Mouse (Mus musculus) adrenal gland, postnatal 36 days (tissue): ENCODE measurements around the gene Tomt. TPM values are rescaled to one million over a fixed set of nuclear protein-coding genes. Genes with fewer than 3 reads are reported as not detected.
"Not testable (repeated sequence)": the region's sequence is repeated elsewhere in the genome, so short reads cannot be mapped to it uniquely, and the experiment has no call there.

Experiments
- DNase-seq, 2 experiments: peaks; one replicate each; pipeline ENCODE4 v3.0.0; 2021; ENCODE audit warnings: mixed read lengths in 1 of 2
- long read RNA-seq, 2 experiments: library from polyadenylated mRNA; stranded (forward); transcript quantifications; one replicate each; pipeline ENCODE4 v2.0.0; 2021; ENCODE audit warnings: borderline sequencing depth in 2 of 2
- total RNA-seq, 2 experiments: library from RNA; stranded (reverse); gene quantifications; 2 replicates each; pipeline ENCODE4 v1.2.3; 2021

Gene Tomt
- not detected for total RNA-seq
- long read RNA-seq, experiment 1, result 0 reads
- long read RNA-seq, experiment 2, result 0 reads

DNA sequence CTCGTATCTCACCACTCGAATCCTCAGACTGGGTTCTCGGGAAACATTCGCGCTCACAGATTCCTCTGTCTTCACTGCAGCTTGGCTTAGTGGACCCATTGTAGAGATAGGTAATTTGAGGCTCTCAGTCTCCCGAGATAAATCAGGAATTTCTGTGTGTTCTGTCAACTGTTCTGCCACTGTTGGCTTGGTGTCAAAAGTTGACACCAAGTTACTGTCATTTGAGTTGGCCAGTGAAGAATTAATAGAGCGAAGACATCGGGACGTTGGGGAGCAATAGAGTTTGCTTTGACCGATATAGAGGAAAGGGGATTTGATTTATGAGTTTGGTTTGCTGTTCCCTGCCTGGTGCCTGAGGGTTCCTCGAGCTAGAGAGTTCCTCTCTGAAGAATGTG, at the start of gene Tomt:
Gene Tomt, minus strand, starts transcription at position 73 of the 395 bp plus-strand sequence.
- no peak for DNase-seq

DNA sequence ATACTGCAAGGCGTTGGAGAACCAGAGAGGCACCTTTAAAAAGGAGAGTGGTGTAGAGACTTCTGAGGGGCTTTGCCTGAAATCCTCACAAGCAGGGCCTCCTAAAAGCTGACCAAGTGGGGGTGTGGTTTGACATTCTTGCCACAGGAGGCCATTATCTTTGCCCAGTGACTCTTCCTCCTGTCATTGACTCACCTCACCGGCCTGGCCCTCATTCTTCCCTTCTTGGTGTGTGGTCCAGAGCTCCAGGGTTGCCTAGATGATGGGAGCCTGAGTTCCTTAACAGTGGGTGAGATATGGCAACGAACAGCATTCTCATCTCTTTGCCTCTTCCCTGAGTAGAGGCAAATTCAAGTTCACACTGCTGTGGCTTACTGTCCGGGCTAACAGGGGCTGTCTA, 49.7 kb upstream of the Tomt start:
- DNase-seq, result peak in 1 of 2 experiments; percentile 20

DNA sequence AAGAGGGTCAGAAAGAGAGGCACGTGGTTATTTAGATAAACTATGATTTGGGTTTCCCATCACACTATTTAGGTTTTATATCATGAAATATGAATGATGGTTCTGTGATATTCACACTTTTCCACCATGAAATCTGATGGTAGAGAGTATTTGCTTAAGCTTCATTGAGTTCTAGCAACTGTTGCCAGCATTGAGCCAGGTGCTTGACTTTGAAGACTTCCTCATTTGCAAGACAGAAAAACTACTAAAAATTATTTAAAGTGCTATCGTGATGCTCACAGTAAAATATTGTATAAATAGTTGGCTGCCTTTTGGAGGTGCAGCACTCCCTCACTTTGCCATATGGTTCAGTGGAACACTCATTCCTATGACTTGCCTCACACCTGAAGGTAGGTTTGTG, 49.1 kb upstream of the Tomt start:
- no peak for DNase-seq

DNA sequence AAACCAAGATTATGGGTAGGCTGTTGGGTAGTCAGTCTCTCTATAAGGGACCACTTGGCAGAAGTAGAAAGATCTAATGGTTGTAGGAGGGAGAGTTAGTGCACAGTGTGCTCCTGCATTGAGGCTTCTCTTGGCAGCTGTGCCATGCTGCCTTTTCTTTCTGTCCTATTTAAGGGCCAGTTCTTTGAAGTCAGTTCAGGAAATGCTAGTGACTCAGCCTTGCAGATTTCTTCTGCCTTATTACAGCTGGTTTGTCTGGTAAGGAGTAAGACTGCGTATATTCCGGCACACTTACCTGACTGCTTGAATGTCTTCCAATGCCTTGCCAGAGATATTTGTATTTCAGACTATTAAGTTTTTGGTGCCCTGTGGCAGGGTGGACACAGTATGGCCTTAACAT, 48.0 kb upstream of the Tomt start:
- DNase-seq, result peak in 1 of 2 experiments; percentile 35

DNA sequence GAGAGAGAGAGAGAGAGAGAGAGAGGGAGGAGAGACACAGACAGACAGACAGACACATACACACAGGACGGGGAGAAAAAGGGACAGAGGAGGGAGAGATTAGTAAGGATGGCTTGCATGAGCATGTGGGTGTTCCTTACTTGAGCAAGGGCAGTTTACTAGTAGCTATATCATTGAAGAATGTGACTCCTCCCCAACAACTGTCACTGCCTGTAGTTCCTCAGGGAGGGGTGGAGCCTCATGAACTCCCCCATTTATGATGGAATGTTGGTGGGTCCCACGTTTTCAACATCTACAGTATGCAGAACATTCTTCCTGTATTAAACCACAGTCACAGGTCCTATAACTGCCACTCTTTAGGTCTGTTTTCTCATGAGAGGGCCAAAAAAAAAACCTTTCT, 45.9 kb upstream of the Tomt start:
- no peak for DNase-seq

DNA sequence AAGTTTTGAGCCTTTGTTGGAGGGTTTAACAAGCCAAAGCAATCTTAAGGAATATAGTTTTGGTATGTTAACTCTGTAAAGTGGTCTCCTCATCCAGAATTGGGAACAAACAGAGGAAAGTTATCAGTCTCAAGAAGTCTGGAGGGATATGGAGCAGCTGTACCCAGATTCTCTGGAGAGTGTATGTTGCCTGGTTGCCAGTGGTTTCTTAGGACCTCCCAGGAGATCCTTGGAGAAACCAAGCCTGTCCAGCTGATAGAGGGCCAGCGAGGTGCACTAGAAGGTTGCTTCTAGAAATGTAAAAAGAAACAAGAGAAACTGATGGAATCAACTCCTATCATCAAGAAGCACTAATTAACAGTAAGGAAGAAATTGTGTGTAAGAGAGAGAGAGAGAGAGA, 45.5 kb upstream of the Tomt start:
- no peak for DNase-seq

DNA sequence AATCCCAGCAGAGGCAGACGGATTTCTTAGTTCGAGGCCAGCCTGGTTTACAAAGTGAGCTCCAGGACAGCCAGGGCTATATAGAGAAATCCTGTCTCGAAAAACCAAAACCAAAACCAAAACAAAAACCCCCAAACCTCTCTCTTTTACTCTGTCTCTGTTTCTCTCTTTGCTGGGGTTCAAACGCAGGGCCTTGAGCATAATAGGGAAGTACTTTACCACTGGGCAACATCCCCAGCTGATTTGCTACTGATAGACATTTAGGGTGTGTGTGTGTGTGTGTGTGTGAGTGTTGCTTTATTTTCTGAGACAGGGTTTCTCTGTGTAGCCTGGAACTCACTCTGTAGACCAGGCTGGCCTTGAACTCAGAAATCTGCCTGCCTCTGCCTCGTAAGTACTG, 42.8 kb upstream of the Tomt start:
- not testable (repeated sequence) for DNase-seq

DNA sequence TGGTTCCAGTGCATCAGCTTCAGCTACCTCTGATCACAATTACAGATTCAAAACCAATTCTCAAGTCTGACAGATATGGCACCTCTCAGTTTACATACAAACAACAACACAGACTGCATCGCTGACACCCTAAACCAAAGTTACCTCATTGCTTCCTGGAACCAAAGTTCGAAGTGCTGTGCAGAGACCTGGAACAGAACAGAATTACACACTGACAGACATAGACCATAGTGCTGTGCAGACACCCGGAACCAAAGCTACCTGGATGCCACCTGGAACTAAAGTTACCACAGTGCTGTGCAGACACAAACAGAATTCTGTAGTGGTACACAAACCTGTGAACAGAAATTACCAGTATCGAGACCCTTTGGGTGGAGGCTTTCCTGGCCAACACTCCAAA, 33.6 kb upstream of the Tomt start:
- DNase-seq, result no peak

DNA sequence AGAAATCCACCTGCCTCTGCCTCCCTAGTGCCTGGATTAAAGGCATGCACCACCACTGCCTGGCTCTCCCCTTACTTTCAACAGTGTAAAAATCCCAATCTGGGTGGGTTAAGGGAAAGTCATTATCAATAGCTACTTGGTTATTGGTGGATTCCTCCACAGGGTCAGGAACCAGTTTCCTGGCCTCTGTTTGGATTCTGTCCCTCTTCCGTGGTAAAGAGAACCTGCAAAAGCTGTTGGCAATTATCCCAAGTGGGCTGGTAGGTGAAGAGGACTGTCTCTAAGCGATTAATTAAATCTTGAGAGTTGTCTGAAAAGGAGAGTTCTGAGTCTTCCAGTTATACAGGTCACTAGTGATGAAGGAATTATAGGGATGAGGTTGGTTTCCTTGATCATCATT, 32.2 kb upstream of the Tomt start:
- no peak for DNase-seq

DNA sequence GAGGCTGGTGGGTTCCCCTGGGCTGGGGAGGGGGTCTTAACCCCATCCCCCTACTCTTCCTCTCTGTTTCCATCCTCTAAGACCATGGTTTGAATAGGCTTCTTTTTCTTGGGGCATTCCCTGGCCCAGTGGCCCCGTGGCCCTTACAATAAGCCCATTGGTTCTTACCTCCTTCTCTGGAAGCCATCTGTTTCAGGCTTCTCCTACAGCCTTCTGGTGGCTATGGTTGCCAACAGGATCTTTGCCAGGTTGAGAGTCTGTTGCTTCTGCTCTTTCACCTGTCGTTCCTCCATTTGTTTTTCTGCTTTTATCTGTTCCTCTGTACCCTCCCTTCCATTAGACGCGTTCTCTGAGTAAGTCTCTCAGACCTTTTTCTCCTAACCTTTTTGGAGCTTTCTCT, 31.4 kb upstream of the Tomt start:
- no peak for DNase-seq

DNA sequence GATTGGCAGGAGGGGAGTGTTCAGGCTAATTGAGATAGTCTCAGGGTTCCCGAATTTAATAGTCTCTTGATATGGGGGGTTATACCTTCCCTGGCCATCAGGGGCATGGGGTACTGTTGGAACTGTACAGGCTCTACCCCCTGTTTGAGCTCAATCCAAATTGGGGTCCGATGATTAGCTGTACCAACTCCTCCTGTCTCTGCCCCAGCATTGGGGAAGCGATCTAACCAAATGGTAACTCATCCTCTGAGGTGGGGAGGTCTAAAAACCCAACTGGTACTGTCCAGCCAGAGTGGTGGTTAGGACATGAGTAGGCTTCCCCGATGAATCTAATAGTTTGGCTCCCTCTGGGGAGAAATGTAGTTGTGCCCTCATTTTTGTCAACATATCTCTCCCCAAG, 30.8 kb upstream of the Tomt start:
- no peak for DNase-seq

DNA sequence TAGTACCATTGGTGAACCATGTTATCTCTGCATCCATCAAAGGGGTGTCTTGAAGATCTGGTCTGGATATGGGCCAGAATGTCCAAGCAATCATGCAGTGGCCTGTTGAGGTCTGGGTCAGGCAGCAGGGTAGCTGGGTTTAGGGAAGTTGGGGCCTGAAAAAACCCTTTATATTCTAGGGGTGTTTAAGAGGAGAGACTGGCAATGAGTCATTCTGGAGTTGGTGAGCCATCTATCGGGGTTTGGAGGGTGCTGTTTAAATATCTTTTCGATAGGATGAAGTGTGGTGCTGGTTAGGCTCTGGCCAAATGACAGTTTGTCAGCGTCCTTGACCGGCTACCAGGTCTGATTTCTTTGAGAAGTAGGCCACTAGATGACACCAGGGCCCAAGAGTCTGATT, 29.8 kb upstream of the Tomt start:
- peak; percentile 33 to 40 for DNase-seq

DNA sequence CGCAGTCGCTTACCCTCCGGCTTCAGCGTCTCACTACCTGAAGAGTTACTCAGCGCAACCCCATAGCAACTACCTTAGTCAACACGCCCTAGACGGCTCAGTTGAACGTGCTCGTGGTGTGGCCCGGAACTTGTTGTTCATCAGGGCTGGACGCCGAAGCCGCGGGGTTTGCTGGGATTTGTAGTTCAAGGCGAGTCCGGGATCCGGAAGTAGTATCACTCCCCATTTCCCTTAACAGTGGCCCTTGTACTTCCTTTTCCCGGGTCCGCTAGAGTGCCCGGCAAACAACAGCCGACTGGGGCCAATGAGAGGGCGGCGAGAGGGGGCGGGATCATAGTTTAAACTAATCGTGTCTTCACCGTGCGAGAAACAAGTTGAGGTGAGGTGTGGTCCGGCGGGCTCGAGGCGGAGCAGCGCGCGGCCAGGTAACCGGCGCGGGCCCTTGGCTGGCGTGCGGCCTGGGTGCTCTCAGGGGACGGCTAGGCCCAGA, 27.6 kb upstream of the Tomt start, which contains the start of the genes Lrrc51 and Numa1:
Gene Lrrc51, minus strand, starts transcription at position 145 of the 490 bp plus-strand sequence.
Gene Numa1, plus strand, starts transcription at position 361 of the 490 bp plus-strand sequence.
- DNase-seq, result peak; percentile 97 to 98

DNA sequence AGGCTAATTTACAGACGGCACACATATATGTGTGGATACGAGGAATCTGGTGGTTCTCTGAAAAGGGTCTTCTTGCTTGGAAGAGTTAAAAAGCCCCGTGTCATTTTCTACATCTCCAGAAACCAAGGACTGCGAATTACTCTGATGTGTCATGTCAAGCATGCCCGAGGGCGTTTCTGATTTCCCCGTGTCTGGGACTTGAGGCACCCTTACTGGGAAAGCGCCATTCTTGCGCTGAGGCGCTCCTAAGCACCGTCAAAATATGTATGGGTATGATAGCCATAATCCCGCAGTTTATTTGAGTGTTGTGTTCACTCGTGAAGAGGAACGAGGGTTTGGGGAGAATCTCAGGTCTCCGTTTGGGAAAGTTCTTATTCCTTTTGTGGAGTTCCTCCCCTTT, 27.1 kb upstream of the Tomt start:
- peak; percentile 29 to 40 for DNase-seq

DNA sequence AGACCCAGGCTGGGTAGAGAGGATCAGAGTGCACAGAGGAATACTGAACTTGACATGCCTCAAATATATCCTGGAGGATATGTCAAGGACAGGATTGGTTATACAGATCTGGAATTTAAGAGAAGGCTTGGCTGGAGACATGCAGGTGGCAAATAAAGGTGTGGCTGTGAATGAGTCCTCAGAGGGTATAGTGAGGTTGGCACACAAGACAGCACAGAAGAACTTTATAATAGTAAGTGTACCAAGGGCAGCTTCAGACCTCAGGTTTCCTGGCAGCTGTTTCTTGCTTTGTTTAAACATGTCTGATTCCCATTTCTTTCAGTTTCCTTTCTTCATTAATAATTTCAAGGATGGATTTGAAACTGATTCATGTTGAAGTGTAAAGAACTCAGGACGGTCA, 26.4 kb upstream of the Tomt start:
- no peak for DNase-seq

DNA sequence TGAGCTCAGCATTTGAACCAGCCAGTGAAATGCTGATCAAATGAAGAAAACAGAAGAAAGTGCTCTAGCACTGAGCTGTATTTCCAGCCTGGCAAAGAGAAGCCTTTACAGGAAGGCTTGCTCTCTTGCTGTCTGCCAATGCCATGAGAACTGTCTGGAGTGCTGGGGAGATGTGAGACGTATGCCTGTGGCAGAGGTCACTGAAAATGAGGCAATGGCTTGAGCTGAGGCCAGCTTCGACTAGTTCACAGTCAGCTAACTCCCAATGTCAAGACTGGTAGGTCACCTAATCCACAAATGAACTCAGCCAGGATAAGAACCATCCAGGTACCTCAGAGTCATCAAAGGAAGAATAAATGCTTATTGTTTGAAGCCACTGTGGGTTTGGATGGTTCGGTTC, 21.9 kb upstream of the Tomt start:
- peak; percentile 31 to 37 for DNase-seq

DNA sequence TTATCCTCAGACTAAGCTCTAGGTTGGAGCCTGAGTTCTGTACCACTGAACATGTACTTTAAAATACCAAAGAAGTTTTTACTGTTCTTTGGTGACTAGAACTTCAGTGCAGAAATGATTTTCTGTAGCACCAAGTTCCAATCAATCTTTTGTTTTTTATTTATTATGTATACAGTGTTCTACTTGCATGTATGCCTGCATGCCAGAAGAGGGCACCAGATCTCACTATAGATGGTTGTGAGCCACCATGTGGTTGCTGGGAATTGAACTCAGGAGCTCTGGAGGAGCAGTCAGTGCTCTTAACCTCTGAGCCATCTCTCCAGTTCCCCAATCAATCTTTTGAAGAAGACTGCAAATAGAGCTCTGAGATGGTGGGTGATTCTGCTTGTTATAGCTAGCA, 19.7 kb upstream of the Tomt start:
- DNase-seq, result not testable (repeated sequence)

DNA sequence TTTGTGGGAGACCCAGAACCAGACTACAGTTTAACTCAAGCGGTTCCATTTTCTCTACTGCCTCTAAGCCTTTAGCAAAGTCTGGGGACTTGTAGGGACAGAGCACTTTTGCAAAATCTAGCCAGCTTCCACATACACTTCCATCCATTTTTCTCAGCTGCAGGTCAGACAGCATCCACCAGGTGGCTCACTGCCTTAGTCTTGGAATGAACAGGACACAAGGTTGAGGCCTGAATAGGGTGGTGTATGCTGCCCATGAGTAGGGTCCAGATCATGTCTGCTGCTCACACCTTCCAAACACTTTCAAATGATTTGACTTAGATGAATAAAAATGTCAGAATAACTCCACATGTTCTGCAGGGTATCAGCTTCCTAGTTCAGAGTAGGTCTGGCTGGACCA, 11.9 kb upstream of the Tomt start:
- peak; percentile 64 to 74 for DNase-seq

DNA sequence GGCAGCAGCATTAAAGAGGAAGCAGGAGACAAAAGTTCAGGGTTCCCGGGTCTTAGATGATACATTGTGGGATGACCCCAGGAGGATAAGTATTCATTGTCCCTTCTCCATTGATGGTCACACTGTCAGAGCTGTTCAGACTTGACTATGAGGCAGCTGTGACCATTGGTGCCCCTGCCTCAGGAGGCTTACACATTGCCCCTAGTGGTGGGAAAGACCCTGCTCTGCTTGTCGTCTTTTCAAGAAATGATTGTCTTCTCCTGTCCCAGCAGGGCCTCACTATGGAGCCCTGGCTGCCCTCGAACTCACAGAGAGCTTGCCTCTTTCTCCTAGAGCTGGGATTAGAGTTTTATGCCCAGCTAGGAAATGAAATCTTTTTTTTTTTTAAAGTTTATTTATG, 5.8 kb upstream of the Tomt start:
- no peak for DNase-seq

DNA sequence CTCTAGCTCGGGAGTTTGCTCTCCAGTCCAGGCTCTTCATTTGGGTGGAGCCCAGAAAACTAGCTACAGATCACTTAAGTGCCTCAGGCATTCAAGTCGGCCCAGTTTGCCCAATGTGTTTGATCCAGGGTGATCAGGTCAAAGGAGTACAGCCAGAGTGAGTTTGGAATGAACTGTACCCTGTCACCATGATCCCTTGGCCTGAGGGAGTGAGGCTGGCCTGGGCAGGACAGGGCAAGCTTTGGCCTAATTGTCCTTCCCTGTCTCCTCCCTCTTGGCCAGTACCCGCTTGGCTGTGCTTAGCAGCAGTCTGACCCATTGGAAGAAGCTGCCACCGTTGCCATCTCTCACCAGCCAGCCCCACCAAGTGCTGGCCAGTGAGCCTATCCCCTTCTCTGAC, 4.0 kb upstream of the Tomt start:
- DNase-seq, result peak in 1 of 2 experiments; percentile 34

DNA sequence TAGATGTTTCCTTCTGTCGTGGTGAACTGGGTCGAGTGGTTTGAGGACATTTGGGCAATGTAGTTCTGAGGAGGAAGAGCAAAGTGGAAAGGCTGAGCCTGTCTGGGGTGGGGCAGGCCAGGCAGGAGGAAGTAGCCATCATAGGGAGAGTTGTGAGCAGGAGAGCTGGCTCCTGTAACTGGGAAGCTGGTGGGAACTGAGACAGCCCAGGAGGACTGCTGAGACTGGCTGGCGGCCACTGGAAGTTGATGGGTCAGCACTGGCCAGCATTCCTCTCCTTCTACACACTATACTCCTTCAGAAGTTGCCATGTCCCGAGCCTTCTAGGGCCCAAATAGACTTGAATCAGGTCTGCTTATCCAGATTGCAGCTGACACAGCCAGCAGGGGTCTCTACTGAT, 2.2 kb upstream of the Tomt start:
- peak in 1 of 2 experiments; percentile 34 for DNase-seq

DNA sequence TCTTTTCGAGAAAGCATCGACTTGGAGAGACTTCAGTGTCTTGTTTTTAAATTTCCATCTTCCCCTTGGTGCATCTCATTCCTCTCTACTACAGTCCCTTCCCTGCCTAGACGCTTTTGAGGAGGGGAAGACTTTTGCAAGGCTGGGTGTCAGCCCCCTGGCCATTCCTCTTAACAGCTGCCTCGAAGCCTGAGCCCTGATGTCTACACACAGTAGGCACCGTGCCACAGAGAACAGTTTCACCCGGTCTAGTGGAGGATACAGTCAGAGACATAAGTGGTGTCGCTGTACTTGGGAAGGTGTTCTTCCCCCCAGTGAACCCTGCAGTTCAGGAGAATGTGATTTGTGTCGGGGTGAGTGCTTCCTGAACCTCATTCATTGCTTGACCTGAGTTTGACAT, 537 bp upstream of the Tomt start:
- DNase-seq, result peak in 1 of 2 experiments; percentile 38

DNA sequence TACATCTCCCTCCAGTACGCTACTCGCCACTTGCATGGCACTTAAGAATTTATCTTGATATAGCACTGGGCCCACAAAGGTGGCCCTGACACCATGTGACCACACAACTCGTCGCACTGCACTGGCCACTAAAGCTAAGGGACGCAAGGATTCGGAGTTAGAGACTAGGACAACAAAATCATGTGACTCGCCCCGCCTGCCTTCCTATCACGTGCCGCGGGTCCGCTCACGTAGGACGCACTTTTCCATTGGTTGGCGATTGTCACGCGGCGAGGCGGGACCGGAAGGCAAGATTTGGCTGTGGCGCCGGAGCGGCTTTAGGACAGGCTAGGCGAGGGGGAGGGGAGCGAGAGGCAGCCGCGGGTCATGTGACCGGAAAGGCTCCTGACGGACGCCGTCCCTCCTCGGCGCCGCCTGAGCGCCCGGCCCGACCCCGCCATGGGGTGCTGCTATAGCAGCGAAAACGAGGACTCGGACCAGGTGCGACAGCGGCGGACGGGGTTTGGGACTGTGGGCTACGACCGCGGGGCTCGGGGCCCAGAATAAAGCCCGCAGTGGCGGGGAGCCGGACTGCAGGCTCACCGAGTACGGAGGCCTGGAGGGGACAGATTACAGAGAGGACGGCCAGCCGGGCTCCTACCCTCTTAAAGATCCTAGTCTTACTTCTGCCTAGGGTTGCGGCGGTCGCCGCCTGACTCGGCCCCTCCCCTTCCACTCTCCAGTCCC, 435 bp downstream of the Tomt start, which contains the start of gene Lamtor1:
Gene Lamtor1, plus strand, starts transcription at position 344 of the 726 bp plus-strand sequence.
- peak; percentile 100 for DNase-seq

DNA sequence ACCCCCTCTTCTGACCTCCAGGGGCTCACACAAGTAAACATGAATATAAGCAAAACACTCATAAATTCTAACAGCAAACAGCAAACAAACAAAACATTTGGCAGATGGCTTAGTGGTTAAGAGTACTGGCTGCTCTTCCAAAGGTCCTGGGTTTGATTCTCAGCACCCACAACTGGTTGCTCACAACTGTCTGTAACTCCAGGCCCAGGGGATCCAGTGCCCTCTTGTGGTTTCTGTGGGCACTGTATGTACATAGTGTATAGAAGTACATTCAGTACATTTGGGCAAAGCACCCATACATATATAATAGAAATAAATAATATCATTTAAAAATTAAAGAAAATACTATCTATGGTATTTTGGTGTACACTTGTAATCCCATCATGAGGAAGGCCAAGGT, 3.3 kb downstream of the Tomt start:
- no peak for DNase-seq
